Mouse (Mus musculus) cerebellum, adult 8-10 months (tissue): Measurements from ENCODE around the gene Gabrd.

Experiments used
- DNase-seq: peaks from one replicate; pipeline ENCODE4 v3.0.0; 2022

The Gabrd gene

GRCm38 (mm10) chr4:155381974-155382373, 15.9 kb downstream of the Gabrd start:
- no peak for DNase-seq

- DNase-seq, result no peak
Observed at GRCm38 (mm10) chr4:155371797-155372735, 25.8 kb downstream of the Gabrd start.

- DNase-seq, result no peak
Observed at GRCm38 (mm10) chr4:155370737-155371715, 26.9 kb downstream of the Gabrd start.

GRCm38 (mm10) chr4:155368684-155369083, 29.2 kb downstream of the Gabrd start:
- peak; percentile 94 for DNase-seq

GRCm38 (mm10) chr4:155367739-155368138, 30.2 kb downstream of the Gabrd start:
- DNase-seq, result no peak

GRCm38 (mm10) chr4:155366784-155367183, 31.1 kb downstream of the Gabrd start:
- no peak for DNase-seq

- DNase-seq, result no peak
Observed at GRCm38 (mm10) chr4:155362443-155362842, 35.5 kb downstream of the Gabrd start.

- DNase-seq, result peak; percentile 94
Observed at GRCm38 (mm10) chr4:155361303-155361791, 36.6 kb downstream of the Gabrd start, which contains the start of gene Prkcz. Gene Prkcz (minus strand): TSS chr4:155361361.

GRCm38 (mm10) chr4:155360856-155361255, 37.1 kb downstream of the Gabrd start:
- DNase-seq, result no peak

- no peak for DNase-seq
Observed at GRCm38 (mm10) chr4:155359560-155360464, 38.1 kb downstream of the Gabrd start.

- DNase-seq, result no peak
Observed at GRCm38 (mm10) chr4:155357601-155358000, 40.3 kb downstream of the Gabrd start.

GRCm38 (mm10) chr4:155356354-155356753, 41.6 kb downstream of the Gabrd start:
- no peak for DNase-seq

GRCm38 (mm10) chr4:155354546-155354945, 43.4 kb downstream of the Gabrd start:
- DNase-seq, result no peak

- DNase-seq, result no peak
Observed at GRCm38 (mm10) chr4:155354035-155354434, 43.9 kb downstream of the Gabrd start.

GRCm38 (mm10) chr4:155352581-155352980, 45.3 kb downstream of the Gabrd start:
- no peak for DNase-seq

GRCm38 (mm10) chr4:155346350-155346749, 51.6 kb downstream of the Gabrd start:
- no peak for DNase-seq

- DNase-seq, result peak; percentile 80
Observed at GRCm38 (mm10) chr4:155345608-155345953, 52.3 kb downstream of the Gabrd start.

GRCm38 (mm10) chr4:155344716-155345607, 53.0 kb downstream of the Gabrd start:
- peak; percentile 55 for DNase-seq

GRCm38 (mm10) chr4:155344299-155344600, 53.7 kb downstream of the Gabrd start:
- no peak for DNase-seq

GRCm38 (mm10) chr4:155343415-155344298, 54.3 kb downstream of the Gabrd start:
- peak; percentile 59 for DNase-seq
